Mouse (Mus musculus): Measurements from ENCODE around the gene Hk2.

Gene Hk2

DNA sequence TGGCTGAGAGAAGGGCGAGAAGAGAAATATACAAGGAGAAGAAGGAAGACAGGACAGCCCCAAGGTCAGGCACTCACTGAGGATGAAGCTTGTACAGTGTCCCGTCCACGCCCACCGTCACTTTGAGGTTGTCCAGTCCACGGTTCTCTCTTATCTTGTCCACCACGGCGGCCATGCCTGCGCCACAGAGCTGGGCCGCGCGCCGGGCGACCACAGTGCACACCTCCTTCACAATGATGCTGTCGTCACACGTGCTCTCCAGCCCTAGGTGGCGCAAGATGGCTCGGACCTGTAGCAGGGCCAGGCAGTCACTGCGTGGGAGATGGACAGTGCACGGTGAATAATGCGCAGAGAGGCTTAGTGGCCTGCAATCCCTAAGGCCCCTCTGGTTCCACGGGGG lies 45.6 kb downstream of the Hk2 start:
- H3K27me3 ChIP-seq (ENCODE audit: insufficient read depth, low read length), result no peaks in the 10 kb centered on the region
- TF ChIP-seq POU5F1 (IDR thresholded peaks at IDR 0.05; ENCODE audit: borderline replicate concordance, low read length) (no peak), NANOG (IDR thresholded peaks at IDR 0.05; ENCODE audit: borderline replicate concordance, low read length) (no peak), CTCF (conservative IDR thresholded peaks at IDR 0.05; ENCODE audit: low read length) (no peak)
- H3K36me3 ChIP-seq (ENCODE audit: insufficient read depth, low read length), result peaks cover 93% of the 10 kb centered on the region
- peak overlapping the region; percentile 7 for H3K4me3 ChIP-seq (replicated peaks; ENCODE audit: low read length)
- H3K4me1 ChIP-seq (replicated peaks; ENCODE audit: low read depth, low read length), result peaks cover 87% of the 10 kb centered on the region
- H3K9me3 ChIP-seq (ENCODE audit: low read length), result no peaks in the 10 kb centered on the region

- Histone ChIP-seq H3K4me3 (replicated peaks; ENCODE audit: low read length) (no peak overlapping the region), H3K36me3 (ENCODE audit: insufficient read depth, low read length) (peaks cover 97% of the 10 kb centered on the region), H3K9me3 (ENCODE audit: low read length) (no peaks in the 10 kb centered on the region), H3K27me3 (ENCODE audit: insufficient read depth, low read length) (no peaks in the 10 kb centered on the region), H3K4me1 (replicated peaks; ENCODE audit: low read depth, low read length) (peaks cover 96% of the 10 kb centered on the region)
- TF ChIP-seq POU5F1 (IDR thresholded peaks at IDR 0.05; ENCODE audit: borderline replicate concordance, low read length) (no peak), NANOG (IDR thresholded peaks at IDR 0.05; ENCODE audit: borderline replicate concordance, low read length) (no peak), CTCF (conservative IDR thresholded peaks at IDR 0.05; ENCODE audit: low read length) (no peak)
These were observed 47.0 kb downstream of the Hk2 start for GRCm38 (mm10) chr6:82727206-82727605.

DNA sequence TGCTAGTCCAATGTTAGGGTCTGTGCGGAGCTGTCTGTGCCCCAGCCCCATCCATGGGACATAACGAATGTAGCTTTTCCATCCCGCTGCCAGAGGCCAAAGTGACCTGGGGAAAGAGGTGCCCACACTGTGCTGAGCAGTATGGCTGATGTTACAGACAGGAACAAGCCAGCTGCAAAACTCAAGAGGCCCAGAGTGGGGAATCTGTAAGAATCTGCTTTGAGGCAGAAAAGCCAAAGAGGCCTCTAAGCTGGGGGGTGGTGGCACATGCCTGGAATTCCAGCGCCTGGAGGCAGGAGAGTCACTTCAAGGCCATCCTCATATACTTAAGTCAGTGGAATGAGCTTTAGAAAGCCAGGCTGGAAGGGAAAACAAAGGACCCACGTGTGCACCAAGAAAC lies 50.9 kb downstream of the Hk2 start:
- peaks cover 76% of the 10 kb centered on the region for H3K4me1 ChIP-seq (replicated peaks; ENCODE audit: low read depth, low read length)
- no peaks in the 10 kb centered on the region for H3K9me3 ChIP-seq (ENCODE audit: low read length)
- no peaks in the 10 kb centered on the region for H3K27me3 ChIP-seq (ENCODE audit: insufficient read depth, low read length)

GRCm38 (mm10) chr6:82716126-82716525 lies 58.1 kb downstream of the Hk2 start:
- H3K27me3 ChIP-seq (ENCODE audit: insufficient read depth, low read length), result no peaks in the 10 kb centered on the region
- no peaks in the 10 kb centered on the region for H3K36me3 ChIP-seq (ENCODE audit: insufficient read depth, low read length)
- no peak for TF ChIP-seq NANOG (IDR thresholded peaks at IDR 0.05; ENCODE audit: borderline replicate concordance, low read length)
- TF ChIP-seq CTCF (conservative IDR thresholded peaks at IDR 0.05; ENCODE audit: low read length), result no peak
- TF ChIP-seq POU5F1 (IDR thresholded peaks at IDR 0.05; ENCODE audit: borderline replicate concordance, low read length), result no peak
- H3K4me3 ChIP-seq (replicated peaks; ENCODE audit: low read length), result no peak overlapping the region
- no peaks in the 10 kb centered on the region for H3K9me3 ChIP-seq (ENCODE audit: low read length)
- peaks cover 37% of the 10 kb centered on the region for H3K4me1 ChIP-seq (replicated peaks; ENCODE audit: low read depth, low read length)

More for the DNA sequence above, 50.9 kb downstream of the Hk2 start:
- peaks cover 65% of the 10 kb centered on the region for H3K36me3 ChIP-seq (ENCODE audit: insufficient read depth, low read length)
- TF ChIP-seq POU5F1 (IDR thresholded peaks at IDR 0.05; ENCODE audit: borderline replicate concordance, low read length), result no peak
- TF ChIP-seq NANOG (IDR thresholded peaks at IDR 0.05; ENCODE audit: borderline replicate concordance, low read length), result peak; percentile 13; the same call in 1 of the 2 replicates
- peak overlapping the region; percentile 39 for H3K4me3 ChIP-seq (replicated peaks; ENCODE audit: low read length)

DNA sequence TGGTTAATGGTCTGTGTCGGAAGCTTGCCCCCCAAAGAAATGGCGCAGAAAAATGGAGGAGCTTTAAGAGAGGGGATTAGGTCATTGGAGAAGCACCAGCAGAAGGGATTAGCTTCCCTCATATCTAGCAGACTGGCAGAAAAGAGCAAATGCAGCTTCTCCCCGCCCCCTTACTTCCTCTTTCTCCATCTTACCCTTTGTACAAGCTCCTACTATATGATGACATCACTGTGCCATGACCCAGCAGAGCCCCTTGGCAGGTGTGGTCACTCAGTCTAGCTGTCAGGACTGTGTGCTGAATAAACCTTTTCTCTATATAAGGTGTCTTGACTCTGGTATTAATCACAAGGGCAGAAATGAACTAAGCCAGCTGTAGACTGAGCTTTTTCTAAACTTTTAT lies 58.6 kb downstream of the Hk2 start:
- no peak for TF ChIP-seq POU5F1 (IDR thresholded peaks at IDR 0.05; ENCODE audit: borderline replicate concordance, low read length)
- TF ChIP-seq NANOG (IDR thresholded peaks at IDR 0.05; ENCODE audit: borderline replicate concordance, low read length), result no peak
- TF ChIP-seq CTCF (conservative IDR thresholded peaks at IDR 0.05; ENCODE audit: low read length), result no peak
- Histone ChIP-seq H3K4me3 (replicated peaks; ENCODE audit: low read length) (no peak overlapping the region), H3K4me1 (replicated peaks; ENCODE audit: low read depth, low read length) (peaks cover 37% of the 10 kb centered on the region), H3K9me3 (ENCODE audit: low read length) (0 out of 2 replicates have a peak, but pooled peaks cover 1% of the 10 kb centered on the region), H3K27me3 (ENCODE audit: insufficient read depth, low read length) (no peaks in the 10 kb centered on the region), H3K36me3 (ENCODE audit: insufficient read depth, low read length) (no peaks in the 10 kb centered on the region)

DNA sequence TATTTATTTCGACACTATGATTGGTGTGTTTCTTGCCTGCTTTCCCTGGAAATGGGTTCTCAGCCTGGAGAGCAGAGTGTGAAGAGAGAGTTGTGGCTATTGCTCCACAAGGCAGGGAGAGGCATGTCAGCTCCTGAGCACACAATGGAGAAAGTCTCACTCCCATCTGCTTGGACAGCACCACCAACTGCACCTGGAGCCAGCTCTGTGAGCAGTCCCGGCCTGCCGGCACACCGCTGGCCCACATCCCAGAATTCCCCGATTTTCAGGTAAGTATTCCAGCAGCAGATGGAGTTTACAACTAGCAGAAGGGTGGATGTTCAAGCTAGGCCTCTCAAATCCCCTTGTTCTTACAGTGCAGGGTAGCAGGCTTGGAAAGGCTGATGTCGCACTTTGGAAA lies 59.0 kb downstream of the Hk2 start:
- Histone ChIP-seq H3K4me3 (replicated peaks; ENCODE audit: low read length) (no peak overlapping the region), H3K36me3 (ENCODE audit: insufficient read depth, low read length) (no peaks in the 10 kb centered on the region), H3K9me3 (ENCODE audit: low read length) (peaks cover 4% of the 10 kb centered on the region), H3K4me1 (replicated peaks; ENCODE audit: low read depth, low read length) (peaks cover 36% of the 10 kb centered on the region), H3K27me3 (ENCODE audit: insufficient read depth, low read length) (no peaks in the 10 kb centered on the region)
- TF ChIP-seq NANOG (IDR thresholded peaks at IDR 0.05; ENCODE audit: borderline replicate concordance, low read length) (no peak), CTCF (conservative IDR thresholded peaks at IDR 0.05; ENCODE audit: low read length) (no peak), POU5F1 (IDR thresholded peaks at IDR 0.05; ENCODE audit: borderline replicate concordance, low read length) (no peak)

GRCm38 (mm10) chr6:82714841-82715240 lies 59.4 kb downstream of the Hk2 start:
- TF ChIP-seq POU5F1 (IDR thresholded peaks at IDR 0.05; ENCODE audit: borderline replicate concordance, low read length) (no peak), NANOG (IDR thresholded peaks at IDR 0.05; ENCODE audit: borderline replicate concordance, low read length) (no peak), CTCF (conservative IDR thresholded peaks at IDR 0.05; ENCODE audit: low read length) (no peak)
- Histone ChIP-seq H3K27me3 (ENCODE audit: insufficient read depth, low read length) (no peaks in the 10 kb centered on the region), H3K4me3 (replicated peaks; ENCODE audit: low read length) (no peak overlapping the region), H3K4me1 (replicated peaks; ENCODE audit: low read depth, low read length) (peaks cover 34% of the 10 kb centered on the region), H3K9me3 (ENCODE audit: low read length) (peaks cover 8% of the 10 kb centered on the region), H3K36me3 (ENCODE audit: insufficient read depth, low read length) (no peaks in the 10 kb centered on the region)

DNA sequence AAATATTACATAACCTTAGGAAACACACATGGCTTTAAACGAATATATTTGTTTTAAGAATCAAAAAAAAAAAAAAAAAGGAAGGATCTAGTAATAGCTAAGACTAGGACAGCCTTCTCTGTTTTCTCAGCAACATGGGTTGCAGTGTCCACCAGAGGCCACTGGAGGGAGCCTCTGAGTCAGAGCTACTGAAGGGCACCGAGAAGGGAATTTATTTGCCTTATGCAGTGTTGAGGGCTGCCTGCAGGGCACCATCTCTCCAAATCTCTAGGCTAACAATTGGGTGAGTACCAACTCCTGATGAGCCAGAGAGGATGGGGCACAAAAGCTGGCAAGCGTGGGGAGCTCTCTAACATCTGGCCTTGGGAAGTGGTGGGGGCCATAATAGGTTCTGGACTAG lies 60.0 kb downstream of the Hk2 start:
- Histone ChIP-seq H3K4me1 (replicated peaks; ENCODE audit: low read depth, low read length) (peaks cover 31% of the 10 kb centered on the region), H3K4me3 (replicated peaks; ENCODE audit: low read length) (no peak overlapping the region), H3K27me3 (ENCODE audit: insufficient read depth, low read length) (no peaks in the 10 kb centered on the region), H3K9me3 (ENCODE audit: low read length) (peaks cover 14% of the 10 kb centered on the region), H3K36me3 (ENCODE audit: insufficient read depth, low read length) (no peaks in the 10 kb centered on the region)
- TF ChIP-seq NANOG (IDR thresholded peaks at IDR 0.05; ENCODE audit: borderline replicate concordance, low read length) (no peak), CTCF (conservative IDR thresholded peaks at IDR 0.05; ENCODE audit: low read length) (peak; percentile 99), POU5F1 (IDR thresholded peaks at IDR 0.05; ENCODE audit: borderline replicate concordance, low read length) (no peak)

- Histone ChIP-seq H3K36me3 (ENCODE audit: insufficient read depth, low read length) (peaks cover 17% of the 10 kb centered on the region; the same call in 1 of the 2 replicates), H3K27me3 (ENCODE audit: insufficient read depth, low read length) (no peaks in the 10 kb centered on the region), H3K9me3 (ENCODE audit: low read length) (peaks cover 62% of the 10 kb centered on the region), H3K4me1 (replicated peaks; ENCODE audit: low read depth, low read length) (peaks cover 38% of the 10 kb centered on the region), H3K4me3 (replicated peaks; ENCODE audit: low read length) (0 out of 2 replicates have a peak overlapping the region, but pooled peaks have one; percentile 13)
- TF ChIP-seq CTCF (conservative IDR thresholded peaks at IDR 0.05; ENCODE audit: low read length), result no peak
- no peak for TF ChIP-seq NANOG (IDR thresholded peaks at IDR 0.05; ENCODE audit: borderline replicate concordance, low read length)
- TF ChIP-seq POU5F1 (IDR thresholded peaks at IDR 0.05; ENCODE audit: borderline replicate concordance, low read length), result no peak
These were observed 66.5 kb downstream of the Hk2 start for GRCm38 (mm10) chr6:82707742-82708141.

Measured in E14TG2a.4 (cell line).